Mouse (Mus musculus): ENCODE measurements at regions not wholly inside any gene's neighbourhood (a gene's known extent, or its start where the extent isn't known, plus 50 kb on each side); places are given as distances from the start of the nearest gene placed in this dataset.

DNA sequence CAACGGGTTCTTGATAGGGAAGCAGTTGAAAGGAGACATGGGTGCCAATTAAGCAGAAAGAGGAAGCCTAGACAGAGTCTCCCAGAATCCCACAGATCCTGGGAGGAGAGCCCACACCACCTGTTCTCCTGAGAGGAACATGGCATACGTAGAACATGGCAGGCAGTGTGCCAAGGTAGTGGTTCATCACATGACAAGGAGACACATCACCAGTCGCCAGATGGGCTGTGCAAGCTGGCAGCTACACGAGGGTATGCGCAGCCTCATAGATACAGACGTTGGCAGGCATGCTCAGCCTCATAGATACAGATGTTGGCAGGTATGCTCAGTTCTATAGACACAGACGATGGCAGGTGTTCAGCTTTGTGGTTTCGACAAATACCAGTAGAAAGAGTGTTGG is 68.1 kb upstream of the Mef2a start:
- no peak overlapping the region for H3K27ac ChIP-seq (replicated peaks; ENCODE audit: low read depth, low read length)
- H3K4me1 ChIP-seq (ENCODE audit: control insufficient read depth, insufficient read depth, insufficient read length, low read length) = peaks cover 25% of the 10 kb centered on the region
- H3K4me3 ChIP-seq (ENCODE audit: insufficient read depth, low read depth, low read length) = no peak overlapping the region

DNA sequence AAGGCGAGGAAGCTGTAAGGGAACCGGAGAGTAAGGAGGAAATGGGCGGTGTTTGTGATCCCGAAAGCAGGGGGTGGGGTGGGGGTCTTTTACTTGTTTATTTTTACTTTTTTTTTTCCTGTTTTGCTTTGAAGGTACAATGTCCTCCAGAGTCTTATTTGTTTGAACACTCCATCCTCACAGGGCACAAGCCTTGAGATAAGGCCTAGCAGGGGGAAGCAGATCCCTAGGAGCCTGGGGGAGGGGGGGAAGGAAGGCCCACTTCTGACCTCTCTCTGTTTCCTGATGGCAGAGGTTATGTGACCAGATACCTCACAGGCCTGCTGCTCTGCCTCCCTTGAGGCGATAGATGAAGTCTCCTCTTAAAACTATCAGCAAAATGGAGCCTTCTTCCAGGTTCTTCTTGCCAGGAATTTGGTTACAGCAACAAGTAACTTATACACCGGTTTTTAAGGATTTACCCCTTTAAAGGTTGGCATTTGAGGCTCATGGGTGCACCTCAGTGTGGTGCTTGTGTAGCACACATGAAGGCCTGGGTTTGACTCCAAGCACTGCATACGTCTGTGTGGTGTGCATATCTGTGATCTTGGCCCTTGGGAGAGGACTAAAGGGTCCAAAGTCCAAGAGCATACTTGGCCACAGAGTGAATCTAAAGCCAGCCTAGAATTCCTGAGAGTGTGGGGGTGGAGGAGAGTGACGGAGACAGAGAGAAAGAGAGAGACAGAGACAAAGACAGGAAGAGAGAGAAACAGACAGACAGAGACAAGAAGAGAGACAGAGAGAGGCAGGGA is 64.8 kb upstream of the Mef2a start:
- no peak overlapping the region for H3K27ac ChIP-seq (replicated peaks; ENCODE audit: low read depth, low read length)
- no peak overlapping the region for H3K4me3 ChIP-seq (ENCODE audit: insufficient read depth, low read depth, low read length)
- H3K4me1 ChIP-seq (ENCODE audit: control insufficient read depth, insufficient read depth, insufficient read length, low read length) = peaks cover 11% of the 10 kb centered on the region

DNA sequence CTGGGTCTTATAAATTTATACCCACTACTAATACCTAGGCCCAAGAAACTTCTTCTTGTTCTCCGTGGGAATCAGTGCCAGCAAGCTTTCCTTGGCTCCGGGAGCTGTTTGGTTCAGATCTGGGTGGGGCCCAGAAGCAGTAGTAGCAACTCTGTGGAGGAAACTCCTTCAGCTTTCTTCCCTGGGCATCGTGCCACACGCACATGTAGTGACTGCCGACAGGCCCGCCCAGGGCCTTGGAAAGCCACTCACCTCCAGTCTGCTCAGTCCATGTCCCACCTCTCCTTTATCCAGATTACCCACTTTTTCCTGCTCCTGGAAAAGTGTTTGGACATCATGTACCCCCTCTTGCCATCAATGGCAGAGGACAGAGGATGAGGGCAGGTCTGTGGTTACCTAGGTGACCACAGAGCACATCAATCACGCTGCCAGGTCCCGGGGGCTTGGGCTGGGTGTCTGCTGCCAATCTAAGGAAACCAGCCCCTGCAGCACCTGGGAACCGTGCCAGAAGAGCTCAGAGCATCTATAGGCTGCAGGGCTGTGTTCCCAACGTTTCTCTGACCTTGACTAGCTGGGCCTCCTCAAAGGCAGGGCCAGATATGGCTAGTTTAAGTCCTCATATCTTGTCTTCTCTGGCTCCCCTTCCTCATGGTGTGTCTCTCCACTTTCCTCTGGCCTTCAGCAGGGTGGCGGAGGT is 63.1 kb upstream of the Mef2a start:
- H3K27ac ChIP-seq (replicated peaks; ENCODE audit: low read depth, low read length) = no peak overlapping the region

GRCm38 (mm10) chr7:67430987-67431386 is 58.3 kb upstream of the Mef2a start:
- H3K27ac ChIP-seq (replicated peaks; ENCODE audit: low read depth, low read length) = no peak overlapping the region
- peaks cover 9% of the 10 kb centered on the region for H3K4me1 ChIP-seq (ENCODE audit: control insufficient read depth, insufficient read depth, insufficient read length, low read length)
- no peak overlapping the region for H3K4me3 ChIP-seq (ENCODE audit: insufficient read depth, low read depth, low read length)

More for the DNA sequence above, 63.1 kb upstream of the Mef2a start:
- peaks cover 11% of the 10 kb centered on the region for H3K4me1 ChIP-seq (ENCODE audit: control insufficient read depth, insufficient read depth, insufficient read length, low read length)
- H3K4me3 ChIP-seq (ENCODE audit: insufficient read depth, low read depth, low read length) = no peak overlapping the region

DNA sequence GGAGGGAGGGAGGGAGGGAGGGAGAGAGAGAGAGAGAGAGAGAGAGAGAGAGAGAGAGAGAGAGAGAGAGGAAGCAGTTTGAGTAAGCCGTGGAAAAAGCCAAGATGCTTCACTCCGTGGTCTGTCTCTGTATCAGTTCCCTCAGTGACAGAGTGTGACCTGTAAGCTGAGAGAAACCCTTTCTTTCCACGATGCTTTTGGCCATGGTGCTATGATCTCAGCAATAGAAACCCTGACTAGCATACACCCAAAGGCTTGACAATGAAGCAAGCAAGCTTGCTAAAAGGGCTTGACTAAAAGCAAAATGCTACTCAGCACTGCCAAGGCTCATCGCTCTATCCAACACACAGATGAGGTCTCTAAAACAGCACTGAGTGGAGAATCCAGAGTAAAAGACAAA is 57.4 kb upstream of the Mef2a start:
- Histone ChIP-seq H3K4me1 (ENCODE audit: control insufficient read depth, insufficient read depth, insufficient read length, low read length) (peaks cover 12% of the 10 kb centered on the region), H3K27ac (replicated peaks; ENCODE audit: low read depth, low read length) (no peak overlapping the region), H3K4me3 (ENCODE audit: insufficient read depth, low read depth, low read length) (no peak overlapping the region)

DNA sequence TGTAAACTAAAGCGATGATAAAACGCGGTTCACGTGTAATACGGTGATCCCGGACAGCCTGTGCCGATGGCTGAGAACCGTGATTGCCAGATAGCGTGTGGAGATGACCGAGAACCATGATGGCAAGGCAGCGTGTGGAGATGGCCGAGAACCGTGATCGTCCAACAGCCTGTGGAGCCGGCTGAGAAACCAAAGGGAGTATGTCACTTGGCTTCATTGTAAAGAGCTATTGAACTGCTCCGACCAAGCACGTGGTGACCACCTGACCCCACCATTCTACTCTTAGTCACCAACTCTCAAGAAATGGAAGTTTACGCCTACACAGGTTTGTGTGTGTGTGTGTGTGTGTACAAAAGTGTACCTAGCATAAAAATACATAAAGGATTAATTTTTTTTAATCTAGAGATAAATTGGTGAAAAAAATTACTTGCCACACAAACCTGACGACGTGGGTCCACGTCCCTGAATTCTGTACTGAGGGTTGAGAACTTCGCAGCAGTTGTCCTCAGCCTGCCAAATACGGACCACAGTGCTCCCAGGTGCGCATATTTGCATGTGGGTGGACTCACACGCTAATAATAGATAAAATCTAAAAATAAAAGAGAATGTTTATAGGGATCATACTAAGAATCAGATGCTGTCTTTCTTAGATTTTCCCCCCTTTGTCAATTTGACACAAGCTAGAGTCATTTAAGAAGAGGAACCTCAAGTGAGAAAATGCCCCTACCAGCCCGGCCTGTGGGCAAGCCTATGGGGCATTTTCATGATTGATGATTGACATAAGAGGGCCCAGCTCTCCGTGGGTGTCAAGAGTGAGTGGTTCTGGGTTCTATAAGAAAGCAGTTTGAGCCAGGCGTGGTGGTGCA is 56.6 kb upstream of the Mef2a start:
- no peak overlapping the region for H3K27ac ChIP-seq (replicated peaks; ENCODE audit: low read depth, low read length)
- H3K4me1 ChIP-seq (ENCODE audit: control insufficient read depth, insufficient read depth, insufficient read length, low read length) = peaks cover 16% of the 10 kb centered on the region
- no peak overlapping the region for H3K4me3 ChIP-seq (ENCODE audit: insufficient read depth, low read depth, low read length)

GRCm38 (mm10) chr7:67428388-67428787 is 55.7 kb upstream of the Mef2a start:
- peaks cover 16% of the 10 kb centered on the region for H3K4me1 ChIP-seq (ENCODE audit: control insufficient read depth, insufficient read depth, insufficient read length, low read length)
- no peak overlapping the region for H3K4me3 ChIP-seq (ENCODE audit: insufficient read depth, low read depth, low read length)
- no peak overlapping the region for H3K27ac ChIP-seq (replicated peaks; ENCODE audit: low read depth, low read length)

DNA sequence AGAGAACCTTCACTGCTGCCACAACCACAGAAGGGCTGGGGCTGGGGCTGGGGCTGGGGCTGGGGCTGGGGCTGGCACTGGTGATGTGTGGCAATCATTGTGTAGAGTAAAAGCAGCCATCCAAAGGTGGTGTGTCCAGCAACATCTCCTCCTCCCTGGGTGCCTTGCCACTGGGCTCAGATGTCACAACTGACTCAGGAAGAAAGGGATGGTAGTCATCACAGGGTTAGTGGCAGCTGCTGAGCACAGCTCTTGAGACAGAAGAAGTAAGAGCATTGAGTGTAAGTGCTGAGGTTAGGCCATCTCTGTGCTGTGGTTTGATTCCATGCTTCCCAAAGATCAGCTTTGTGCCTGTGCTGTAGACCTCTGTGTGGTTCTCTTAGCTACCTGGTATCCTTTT is 53.4 kb upstream of the Mef2a start:
- Histone ChIP-seq H3K4me3 (ENCODE audit: insufficient read depth, low read depth, low read length) (no peak overlapping the region), H3K27ac (replicated peaks; ENCODE audit: low read depth, low read length) (no peak overlapping the region), H3K4me1 (ENCODE audit: control insufficient read depth, insufficient read depth, insufficient read length, low read length) (peaks cover 30% of the 10 kb centered on the region)

DNA sequence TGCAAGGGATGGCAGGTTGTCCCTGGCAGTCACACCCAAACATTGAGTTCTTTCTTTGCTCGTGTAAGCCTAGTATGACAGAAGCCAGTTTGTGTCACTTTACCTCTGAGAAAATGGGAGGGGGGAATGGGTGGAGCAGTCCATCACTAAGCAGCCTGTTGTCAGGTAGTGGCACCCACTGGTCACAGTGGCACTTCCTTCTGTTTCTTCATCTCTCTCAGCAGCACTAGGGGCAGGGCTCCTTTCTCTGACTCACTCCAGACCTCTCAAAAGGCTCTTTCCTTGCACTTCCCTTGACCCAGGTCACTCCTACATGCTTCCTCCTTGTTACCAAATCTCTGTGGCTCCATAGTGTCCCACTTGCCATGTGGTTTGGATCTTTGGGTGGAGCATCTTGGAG is 52.9 kb upstream of the Mef2a start:
- Histone ChIP-seq H3K4me1 (ENCODE audit: control insufficient read depth, insufficient read depth, insufficient read length, low read length) (peaks cover 31% of the 10 kb centered on the region), H3K4me3 (ENCODE audit: insufficient read depth, low read depth, low read length) (no peak overlapping the region), H3K27ac (replicated peaks; ENCODE audit: low read depth, low read length) (peak overlapping the region; percentile 47)

DNA sequence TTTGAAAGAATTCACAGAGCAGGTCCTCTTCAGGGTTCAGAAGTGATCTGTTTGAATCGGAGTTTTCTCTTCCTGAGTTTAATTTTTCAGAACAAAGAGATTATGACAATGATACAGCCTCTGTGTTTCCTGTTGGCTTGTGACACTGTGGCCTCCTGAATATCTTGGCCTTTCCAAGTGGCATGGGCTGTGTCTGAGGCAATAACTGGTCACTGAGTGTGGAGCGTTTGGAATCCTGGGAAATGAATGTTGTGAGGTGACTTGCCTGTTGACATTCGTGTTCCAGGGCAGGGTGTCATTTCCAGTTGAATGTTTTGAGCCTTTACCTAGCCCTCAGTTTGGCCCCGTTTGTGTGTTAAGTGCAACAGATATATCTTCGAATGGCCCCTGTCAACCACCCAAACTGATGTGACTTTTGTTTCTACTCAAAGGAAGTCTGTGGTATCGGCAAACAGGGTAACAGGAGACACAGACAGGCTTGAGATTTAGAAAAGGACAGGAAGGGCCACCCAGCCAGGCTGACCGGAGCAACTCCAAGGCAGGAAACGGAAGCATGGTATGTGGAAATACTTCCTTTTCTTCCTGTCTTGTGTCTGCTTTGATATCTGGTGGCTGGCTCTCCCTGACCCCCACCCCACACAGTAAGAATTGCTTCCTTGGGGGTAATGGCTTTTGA is 52.3 kb upstream of the Mef2a start:
- H3K4me3 ChIP-seq (ENCODE audit: insufficient read depth, low read depth, low read length) = no peak overlapping the region
- peak overlapping the region; percentile 47 for H3K27ac ChIP-seq (replicated peaks; ENCODE audit: low read depth, low read length)
- peaks cover 31% of the 10 kb centered on the region for H3K4me1 ChIP-seq (ENCODE audit: control insufficient read depth, insufficient read depth, insufficient read length, low read length)

All from brown adipose tissue, adult 24 weeks (tissue).